Mouse (Mus musculus): Measurements from ENCODE around the gene Rhag. TPM values are rescaled to one million over a fixed set of nuclear protein-coding genes. Genes with fewer than 3 reads are reported as not detected.

Rhag gene
- total and polyA plus RNA-seq, 3 experiments: 17.8 to 91.3 TPM; not detected in 1

DNA sequence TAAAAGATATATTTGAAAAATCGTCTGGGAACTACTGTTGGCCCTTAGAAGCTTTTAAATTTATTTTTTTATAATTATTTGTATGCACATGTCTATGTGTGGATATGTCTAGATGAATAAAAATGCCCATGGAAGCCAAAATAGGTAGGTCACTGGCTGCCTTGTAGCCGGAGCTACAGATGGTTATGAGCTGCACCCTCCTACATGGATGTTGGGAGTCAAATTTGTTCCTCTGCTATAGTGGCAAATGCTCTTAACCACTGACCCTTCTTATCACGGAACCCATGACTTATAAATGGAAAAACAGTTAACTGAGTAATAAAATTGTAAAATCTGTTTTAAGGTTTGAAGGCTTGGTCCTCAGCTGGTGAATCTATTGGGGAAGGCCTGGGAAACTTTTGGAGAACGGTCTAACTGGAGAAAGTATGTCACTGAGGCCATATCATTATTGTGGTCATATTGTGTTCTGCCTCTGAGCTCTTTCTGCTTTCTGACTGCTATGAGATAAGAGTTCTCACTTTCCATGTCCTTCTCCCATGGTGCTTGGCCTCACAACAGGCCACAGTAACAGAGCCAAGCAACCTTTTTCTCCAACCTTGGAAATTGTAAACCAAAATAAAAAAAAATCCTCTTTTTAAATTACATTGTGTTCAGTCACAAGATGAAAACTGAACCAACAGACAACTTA, 77.1 kb downstream of the Rhag start:
- no peak overlapping the region for H3K4me3 ChIP-seq (ENCODE audit: control insufficient read depth in 1 of 2, insufficient read depth in 1 of 2, low read depth in 2 of 2, low read length in 2 of 2)
- H3K9me3 ChIP-seq (replicated peaks; ENCODE audit: insufficient read depth, low read length): no peaks in the 10 kb centered on the region
- H3K36me3 ChIP-seq (ENCODE audit: control insufficient read depth in 1 of 2, insufficient read depth in 2 of 2, low read length in 2 of 2): peaks cover 0 to 22% of the 10 kb centered on the region in 2 experiments; a peak in 2 of 4 replicates
- TF ChIP-seq ZMIZ1 (IDR thresholded peaks at IDR 0.05; ENCODE audit: low read depth, low read length) (no peak), NRF1 (IDR thresholded peaks at IDR 0.05; ENCODE audit: insufficient read depth, low read depth, low read length, poor library complexity, severe bottlenecking) (no peak), UBTF (IDR thresholded peaks at IDR 0.05; ENCODE audit: borderline replicate concordance, insufficient read depth, low read depth, low read length) (no peak), ZNF384 (IDR thresholded peaks at IDR 0.05; ENCODE audit: low read depth, low read length) (no peak), USF1 (IDR thresholded peaks at IDR 0.05; ENCODE audit: low read depth, low read length) (no peak), CHD1 (IDR thresholded peaks at IDR 0.05; ENCODE audit: low read depth, low read length) (no peak), RCOR1 (IDR thresholded peaks at IDR 0.05; ENCODE audit: low read depth, low read length) (no peak; the same call in 1 of the 2 replicates), TAL1 (IDR thresholded peaks at IDR 0.05; ENCODE audit: low read length) (peak; percentile 38), BHLHE40 (IDR thresholded peaks at IDR 0.05; ENCODE audit: borderline replicate concordance, low read depth, low read length) (no peak), GABPA (IDR thresholded peaks at IDR 0.05; ENCODE audit: low read depth, low read length) (no peak), MYB (IDR thresholded peaks at IDR 0.05; ENCODE audit: low read depth, low read length) (no peak), MAX (IDR thresholded peaks at IDR 0.05; ENCODE audit: low read length) (no peak), ZC3H11A (IDR thresholded peaks at IDR 0.05; ENCODE audit: low read depth, low read length) (no peak), TCF12 (IDR thresholded peaks at IDR 0.05; ENCODE audit: low read depth, low read length) (0 out of 2 replicates have a peak, but pooled peaks have one; percentile 34), ETS1 (IDR thresholded peaks at IDR 0.05; ENCODE audit: low read depth, low read length) (peak; percentile 44; the same call in 1 of the 2 replicates), MXI1 (IDR thresholded peaks at IDR 0.05; ENCODE audit: low read depth, low read length) (no peak), POLR2A (IDR thresholded peaks at IDR 0.05; ENCODE audit: control insufficient read depth in 1 of 2, insufficient read depth in 1 of 2, low read depth in 1 of 2, low read length in 2 of 2, poor library complexity in 1 of 2) (no peak), GATA1 (IDR thresholded peaks at IDR 0.05; ENCODE audit: low read depth, low read length) (peak; percentile 50), EP300 (IDR thresholded peaks at IDR 0.05; ENCODE audit: low read depth in 1 of 2, low read length in 2 of 2) (peak; percentile 68), JUND (IDR thresholded peaks at IDR 0.05; ENCODE audit: low read depth, low read length) (no peak), MYC (IDR thresholded peaks at IDR 0.05; ENCODE audit: low read depth, low read length) (no peak), SMC3 (IDR thresholded peaks at IDR 0.05; ENCODE audit: low read depth, low read length) (no peak), ZKSCAN1 (IDR thresholded peaks at IDR 0.05; ENCODE audit: low read depth, low read length) (no peak), ELF1 (IDR thresholded peaks at IDR 0.05; ENCODE audit: low read depth, low read length) (no peak), CHD2 (IDR thresholded peaks at IDR 0.05; ENCODE audit: low read length) (no peak), POLR2AphosphoS2 (IDR thresholded peaks at IDR 0.05; ENCODE audit: low read length) (no peak)
- peaks cover 8 to 12% of the 10 kb centered on the region in 2 experiments for H3K4me1 ChIP-seq (ENCODE audit: control insufficient read depth in 1 of 2, insufficient read depth in 2 of 2, low read length in 2 of 2)
- H3K27ac ChIP-seq (ENCODE audit: control insufficient read depth, low read depth, low read length): no peak overlapping the region
- H3K9ac ChIP-seq (ENCODE audit: control insufficient read depth, low read depth, low read length, poor library complexity, severe bottlenecking): no peak overlapping the region
- H3K27me3 ChIP-seq (ENCODE audit: control insufficient read depth in 1 of 2, insufficient read depth in 2 of 2, low read length in 2 of 2): no peaks in the 10 kb centered on the region
- H3K79me2 ChIP-seq (ENCODE audit: control insufficient read depth, insufficient read depth, low read length, poor library complexity): no peaks in the 10 kb centered on the region
- DNase-seq (ENCODE audit: low read depth, low spot score): peak; percentile 68

Other genes with a start within 250 kb of the Rhag start
- not detected in 2 replicates for gene Esp6, start 249.6 kb upstream of the Rhag start, total RNA-seq (2012; rRNA removed)
- gene Esp6, start 249.6 kb upstream of the Rhag start, polyA plus RNA-seq (2012; ENCODE audit: insufficient read depth in 1 of 2, insufficient read length in 2 of 2, low read depth in 1 of 2, low replicate concordance in 2 of 2, missing spikeins in 1 of 2): not detected
- gene Esp4, start 212.5 kb upstream of the Rhag start, total RNA-seq (2012; rRNA removed): not detected in 2 replicates
- not detected for gene Esp4, start 212.5 kb upstream of the Rhag start, polyA plus RNA-seq (2012; ENCODE audit: insufficient read depth in 1 of 2, insufficient read length in 2 of 2, low read depth in 1 of 2, low replicate concordance in 2 of 2, missing spikeins in 1 of 2)
- not detected in 2 replicates for gene Esp3, start 179.1 kb upstream of the Rhag start, total RNA-seq (2012; rRNA removed)
- not detected for gene Esp3, start 179.1 kb upstream of the Rhag start, polyA plus RNA-seq (2012; ENCODE audit: insufficient read depth in 1 of 2, insufficient read length in 2 of 2, low read depth in 1 of 2, low replicate concordance in 2 of 2, missing spikeins in 1 of 2)
- not detected in 2 replicates for gene Esp1, start 84.0 kb upstream of the Rhag start, total RNA-seq (2012; rRNA removed)
- gene Esp1, start 84.0 kb upstream of the Rhag start, polyA plus RNA-seq (2012; ENCODE audit: insufficient read depth in 1 of 2, insufficient read length in 2 of 2, low read depth in 1 of 2, low replicate concordance in 2 of 2, missing spikeins in 1 of 2): not detected
- 1.4 and 2.3 TPM in 2 replicates for gene Crisp2, start 4.1 kb upstream of the Rhag start, total RNA-seq (2012; rRNA removed)
- 1 to 10 TPM in 1 of 2 experiments, not detected in 1; 1.2 TPM for gene Crisp2, start 4.1 kb upstream of the Rhag start, polyA plus RNA-seq (2012; ENCODE audit: insufficient read depth in 1 of 2, insufficient read length in 2 of 2, low read depth in 1 of 2, low replicate concordance in 2 of 2, missing spikeins in 1 of 2)
- gene 9130008F23Rik, start 69.4 kb downstream of the Rhag start, total RNA-seq (2012; rRNA removed): 1.2 and 1.3 TPM in 2 replicates
- gene 9130008F23Rik, start 69.4 kb downstream of the Rhag start, polyA plus RNA-seq (2012; ENCODE audit: insufficient read depth in 1 of 2, insufficient read length in 2 of 2, low read depth in 1 of 2, low replicate concordance in 2 of 2, missing spikeins in 1 of 2): 1 to 10 TPM in 1 of 2 experiments, not detected in 1; 1.1 TPM
- gene Glyatl3, start 103.2 kb downstream of the Rhag start, total RNA-seq (2012; rRNA removed): not detected in 2 replicates
- under 1 TPM in 1 of 2 experiments, not detected in 1; 0.33 TPM for gene Glyatl3, start 103.2 kb downstream of the Rhag start, polyA plus RNA-seq (2012; ENCODE audit: insufficient read depth in 1 of 2, insufficient read length in 2 of 2, low read depth in 1 of 2, low replicate concordance in 2 of 2, missing spikeins in 1 of 2)
- 21.2 and 25.8 TPM in 2 replicates for gene Mut, start 123.6 kb downstream of the Rhag start, total RNA-seq (2012; rRNA removed)
- 10 to 100 TPM; 25.0 to 65.8 TPM for gene Mut, start 123.6 kb downstream of the Rhag start, polyA plus RNA-seq (2012; ENCODE audit: insufficient read depth in 1 of 2, insufficient read length in 2 of 2, low read depth in 1 of 2, low replicate concordance in 2 of 2, missing spikeins in 1 of 2)
- gene Cenpq, start 123.9 kb downstream of the Rhag start, total RNA-seq (2012; rRNA removed): 18.9 and 20.9 TPM in 2 replicates
- gene Cenpq, start 123.9 kb downstream of the Rhag start, polyA plus RNA-seq (2012; ENCODE audit: insufficient read depth in 1 of 2, insufficient read length in 2 of 2, low read depth in 1 of 2, low replicate concordance in 2 of 2, missing spikeins in 1 of 2): 10 to 100 TPM in 1 of 2 experiments, not detected in 1; 25.5 TPM

Measured in MEL (cell line).